Mouse (Mus musculus) gastrocnemius, postnatal 14 days (tissue): ENCODE results near the gene Olfr1211. TPM values are rescaled to one million over a fixed set of nuclear protein-coding genes. Genes with fewer than 3 reads are reported as not detected.

Experiments used
- DNase-seq: peaks from one replicate; pipeline ENCODE4 v3.0.0; 2021; ENCODE audit warnings: mixed read lengths
- intact Hi-C: fragments of 180-260 bp; cut with DNase I; formaldehyde crosslinking; loops from one replicate; pipeline ENCODE4 v1.15.1; 2025; ENCODE audit warnings: low total_unique reads
- long read RNA-seq, 2 experiments: library from polyadenylated mRNA; stranded (forward); transcript quantifications; one replicate each; pipeline ENCODE4 v2.0.0; 2021
- total RNA-seq, 2 experiments: library from RNA; stranded (reverse); gene quantifications; 2 replicates each; pipeline ENCODE4 v1.2.3; 2021

Gene Olfr1211
- total RNA-seq: not detected
- long read RNA-seq, experiment 1: 0 reads
- long read RNA-seq, experiment 2: 0 reads

GRCm38 (mm10) chr2:88938011-88938410 is at the start of gene Olfr1211:
Olfr1211 (minus strand) TSS chr2:88938111.
- intact Hi-C loops: no loop called here

GRCm38 (mm10) chr2:88980181-88980580 is 42.3 kb upstream of the Olfr1211 start, which contains the start of gene Gm13762:
Gm13762 (minus strand) TSS chr2:88980281.
- intact Hi-C loops: no loop called here
- DNase-seq: no peak

More at GRCm38 (mm10) chr2:88938011-88938410, at the start of gene Olfr1211:
- no peak for DNase-seq

GRCm38 (mm10) chr2:88953669-88954068 is 15.8 kb upstream of the Olfr1211 start, which contains the start of gene Olfr1212:
Olfr1212 (plus strand) TSS chr2:88953969.
- intact Hi-C loops: no loop called here
- no peak for DNase-seq

GRCm38 (mm10) chr2:88915057-88915456 is 22.9 kb downstream of the Olfr1211 start, which contains the start of gene Olfr1209:
Olfr1209 (minus strand) TSS chr2:88915157.
- intact Hi-C loops: no loop called here
- DNase-seq: no peak

- intact Hi-C loops: no loop called here
- no peak for DNase-seq
Measured at GRCm38 (mm10) chr2:88902211-88902610, 35.7 kb downstream of the Olfr1211 start, which contains the start of gene Olfr1208. Olfr1208 (minus strand) TSS chr2:88902311.

Other genes starting within 250 kb of the Olfr1211 start
- gene Olfr1195, start 248.9 kb downstream of the Olfr1211 start, total RNA-seq: not detected
- not detected for gene Olfr1196, start 233.5 kb downstream of the Olfr1211 start, total RNA-seq
- not detected for gene Olfr1197, start 205.7 kb downstream of the Olfr1211 start, total RNA-seq
- gene Olfr1198, start 186.7 kb downstream of the Olfr1211 start, total RNA-seq: not detected
- not detected for gene Olfr1199, start 177.6 kb downstream of the Olfr1211 start, total RNA-seq
- not detected for gene Olfr1200, start 167.6 kb downstream of the Olfr1211 start, total RNA-seq
- gene Olfr1201, start 145.1 kb downstream of the Olfr1211 start, total RNA-seq: not detected
- not detected for gene Olfr1202, start 123.6 kb downstream of the Olfr1211 start, total RNA-seq
- not detected for gene Olfr1205, start 108.4 kb downstream of the Olfr1211 start, total RNA-seq
- not detected for gene Olfr1204, start 88.8 kb downstream of the Olfr1211 start, total RNA-seq
- gene Olfr1206, start 74.9 kb downstream of the Olfr1211 start, total RNA-seq: not detected
- gene Olfr1208, start 35.8 kb downstream of the Olfr1211 start, total RNA-seq: not detected
- not detected for gene Olfr1209, start 23.0 kb downstream of the Olfr1211 start, total RNA-seq
- not detected for gene Olfr1212, start 15.9 kb upstream of the Olfr1211 start, total RNA-seq
- not detected for gene Gm13762, start 42.2 kb upstream of the Olfr1211 start, total RNA-seq
- not detected for gene Olfr1214, start 54.5 kb upstream of the Olfr1211 start, total RNA-seq
- not detected for gene Olfr1215, start 68.9 kb upstream of the Olfr1211 start, total RNA-seq
- gene Olfr1216, start 80.2 kb upstream of the Olfr1211 start, total RNA-seq: not detected
- not detected for gene Olfr1217, start 94.0 kb upstream of the Olfr1211 start, total RNA-seq
- not detected for gene Olfr1218, start 123.1 kb upstream of the Olfr1211 start, total RNA-seq
- not detected for gene Olfr1219, start 145.4 kb upstream of the Olfr1211 start, total RNA-seq
- not detected for gene Olfr1220, start 168.7 kb upstream of the Olfr1211 start, total RNA-seq
- not detected for gene Olfr1221, start 179.2 kb upstream of the Olfr1211 start, total RNA-seq
- gene Olfr1222, start 194.9 kb upstream of the Olfr1211 start, total RNA-seq: not detected
- gene Olfr1223, start 213.4 kb upstream of the Olfr1211 start, total RNA-seq: not detected
- not detected for gene Olfr1224-ps1, start 226.0 kb upstream of the Olfr1211 start, total RNA-seq
- gene Olfr1225, start 236.6 kb upstream of the Olfr1211 start, total RNA-seq: not detected